Mouse (Mus musculus) retina, postnatal 1 day (tissue): ENCODE measurements around the gene Idua.

Experiments used
- DNase-seq: peaks from one replicate; pipeline ENCODE4 v3.0.0-alpha.2; 2012

Gene Idua

DNA sequence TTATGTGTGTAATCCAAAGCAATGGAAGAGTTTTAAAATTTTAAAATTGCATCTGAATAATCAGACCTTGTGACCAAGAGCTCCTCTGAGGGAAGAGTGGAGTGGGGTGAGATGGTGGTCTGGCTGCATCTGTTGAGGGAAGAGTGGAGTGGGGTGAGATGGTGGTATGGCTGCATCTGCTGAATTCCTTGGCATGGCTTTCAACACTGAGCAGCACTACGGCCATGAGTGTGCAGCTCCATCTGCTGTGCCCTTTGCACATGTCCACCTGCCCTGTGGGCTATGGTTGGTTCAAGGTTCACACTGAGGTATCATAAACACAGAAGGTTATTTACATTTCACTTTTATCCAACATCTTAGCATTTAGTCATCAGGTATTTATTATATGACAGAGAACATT, 67.3 kb downstream of the Idua start:
- DNase-seq: no peak
